Mouse (Mus musculus) heart, postnatal 0 days (tissue): ENCODE measurements around the gene Art4. TPM values are rescaled to one million over a fixed set of nuclear protein-coding genes. Genes with fewer than 3 reads are reported as not detected.

Experiments used
- ATAC-seq: fragments of 200-750 bp; cut with Nextera tagmentation; 2 replicates; pipeline ENCODE4 v1.8.0; 2017; ENCODE audit warnings: low read depth, moderate number of reproducible peaks, moderate library complexity; ENCODE audit not compliant: insufficient read depth
- DNase-seq: peaks from one replicate; pipeline ENCODE4 v3.0.0-alpha.2; 2016; ENCODE audit warnings: low spot score
- H3K27ac ChIP-seq: fragments of 300-500 bp; sonication (generic); 2 replicates; pipeline ENCODE4 v1.5.1; 2014; ENCODE audit warnings: low read depth, mild to moderate bottlenecking
- H3K27me3 ChIP-seq: fragments of 300-500 bp; sonication (generic); 2 replicates; pipeline ENCODE4 v1.6.1; 2014; ENCODE audit warnings: low read length, mixed read lengths; ENCODE audit not compliant: control insufficient read depth, insufficient read depth
- H3K36me3 ChIP-seq: fragments of 300-500 bp; sonication (generic); replicated peaks from 2 replicates; pipeline ENCODE4 v1.6.1; 2014; ENCODE audit warnings: low read length, mixed read lengths; ENCODE audit not compliant: control insufficient read depth, insufficient read depth
- H3K4me1 ChIP-seq: fragments of 300-500 bp; sonication (generic); 2 replicates; pipeline ENCODE4 v1.6.1; 2014; ENCODE audit warnings: antibody characterized with exemption; ENCODE audit not compliant: control insufficient read depth, insufficient read depth
- H3K4me2 ChIP-seq: fragments of 300-500 bp; sonication (generic); 2 replicates; pipeline ENCODE4 v1.6.1; 2014; ENCODE audit warnings: low read depth, mild to moderate bottlenecking, low read length, moderate library complexity
- H3K4me3 ChIP-seq: fragments of 300-500 bp; sonication (generic); 2 replicates; pipeline ENCODE4 v1.5.1; 2014; ENCODE audit warnings: low read depth, low read length
- H3K9ac ChIP-seq: fragments of 300-500 bp; sonication (generic); replicated peaks from 2 replicates; pipeline ENCODE4 v1.6.1; 2014; ENCODE audit warnings: low read depth, low read length, mixed read lengths
- H3K9me3 ChIP-seq: fragments of 300-500 bp; sonication (generic); replicated peaks from 2 replicates; pipeline ENCODE4 v1.6.1; 2016; ENCODE audit warnings: low read length; ENCODE audit not compliant: control insufficient read depth
- CTCF ChIP-seq: IDR thresholded peaks from 2 replicates; pipeline ENCODE4 v1.5.1; 2016; ENCODE audit warnings: antibody characterized with exemption, control low read depth, low read depth
- EP300 ChIP-seq: IDR thresholded peaks from 2 replicates; pipeline ENCODE4 v1.6.1; 2016; ENCODE audit warnings: antibody characterized with exemption, low read depth
- WGBS: fragments of 180-500 bp; shearing (Covaris S2); extraction: QIAGEN DNeasy Blood & Tissue Kit; methylation state at CpG from one replicate; pipeline ENCODE4 v1.1.7; 2014; 5-methylcytosine and 5-hydroxymethylcytosine counted together
- polyA plus RNA-seq: library from polyadenylated mRNA; unstranded; fragments of >200 nt; fragmentation: Nextera tagmentation; extraction: Ambion mirVana; gene quantifications from 2 replicates; pipeline ENCODE4 v1.2.1, GENCODE M21; 2015
- total RNA-seq: library from RNA; depleted of rRNA; stranded (reverse); fragments of >200 nt; gene quantifications from 2 replicates; pipeline ENCODE4 v1.2.3, GENCODE M21; 2014; ENCODE audit warnings: low replicate concordance

Art4 gene
- total and polyA plus RNA-seq, 2 experiments from 2014 or later = 8.7 to 19.3 TPM

DNA sequence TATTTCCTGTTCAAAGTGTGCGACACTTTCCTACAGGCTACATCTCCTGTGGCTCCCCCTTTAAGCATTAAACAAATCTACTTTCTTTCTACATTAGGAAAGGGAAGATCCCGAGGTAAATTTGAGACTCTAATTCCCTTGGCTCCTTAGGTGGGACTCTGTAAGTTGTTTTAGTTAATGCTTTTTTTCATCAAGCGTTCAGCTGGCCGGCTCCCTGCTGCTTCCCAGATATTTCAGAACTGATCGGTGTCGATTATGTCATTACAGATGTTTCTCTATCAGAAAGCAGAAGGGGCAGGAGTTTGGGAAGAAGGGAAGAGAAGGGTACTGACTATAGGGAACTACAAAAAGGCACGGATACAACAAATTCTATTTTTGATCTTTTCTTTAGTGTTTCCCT, 30.4 kb downstream of the Art4 start:
- TF ChIP-seq EP300 (no peak), CTCF (no peak)

DNA sequence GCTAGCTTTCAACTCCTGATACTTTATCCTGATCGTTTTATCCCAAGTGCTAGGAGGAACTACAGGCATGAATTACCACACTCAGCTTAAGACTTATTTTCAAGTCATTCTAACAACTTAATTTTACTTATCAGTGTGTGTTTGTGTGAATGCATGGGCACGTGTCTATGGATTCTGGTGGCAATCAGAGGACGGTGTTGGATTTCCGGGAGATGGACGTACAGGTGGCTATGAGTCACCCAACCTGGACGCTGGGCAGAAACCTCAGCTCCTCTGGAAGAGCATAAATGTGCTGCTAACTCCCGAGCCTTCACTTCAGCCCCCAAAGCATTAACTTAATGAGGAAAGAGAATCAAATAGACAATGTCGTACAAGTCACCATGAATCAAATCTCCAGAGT, 32.5 kb downstream of the Art4 start:
- ATAC-seq (no peak), DNase-seq (no peak)
- TF ChIP-seq EP300 (no peak), CTCF (no peak)
- 86% methylated on average over 8 of the region's 8 CpGs for WGBS
- Histone ChIP-seq H3K36me3 (peaks cover 54% of the 10 kb centered on the region), H3K4me1 (peaks cover 11% of the 10 kb centered on the region), H3K9me3 (no peaks in the 10 kb centered on the region), H3K4me2 (no peak overlapping the region), H3K9ac (no peak overlapping the region), H3K4me3 (no peak overlapping the region), H3K27me3 (no peaks in the 10 kb centered on the region), H3K27ac (no peak overlapping the region)

More for the DNA sequence above, 30.4 kb downstream of the Art4 start:
- Histone ChIP-seq H3K4me1 (peaks cover 11% of the 10 kb centered on the region), H3K27ac (no peak overlapping the region), H3K27me3 (no peaks in the 10 kb centered on the region), H3K9ac (peak overlapping the region; percentile 100), H3K4me2 (peak overlapping the region; percentile 90), H3K9me3 (no peaks in the 10 kb centered on the region), H3K36me3 (peaks cover 32% of the 10 kb centered on the region), H3K4me3 (peak overlapping the region; percentile 100)
- ATAC-seq = no peak
- WGBS = 8% methylated on average over 7 of the region's 7 CpGs
- DNase-seq = no peak

DNA sequence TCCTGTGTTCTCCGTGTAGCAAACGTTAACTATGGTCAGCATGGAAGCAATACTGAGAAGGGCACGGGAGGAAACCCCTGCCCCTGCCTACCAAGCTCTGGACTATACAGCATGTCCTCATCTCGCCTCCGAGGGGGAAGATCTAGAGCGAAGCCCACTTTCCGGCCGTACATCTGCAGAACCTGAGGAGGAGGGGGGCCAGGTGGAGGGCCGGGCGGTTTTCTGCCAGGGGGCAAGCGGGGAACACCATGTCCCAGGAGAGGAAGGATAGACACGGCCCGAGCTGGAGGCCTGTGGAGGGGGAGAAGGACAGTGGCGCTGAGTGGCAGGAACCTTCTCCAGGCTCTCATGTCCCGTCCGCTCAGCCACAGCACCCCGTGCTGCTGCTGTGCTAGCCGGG, 36.4 kb downstream of the Art4 start:
- TF ChIP-seq CTCF = no peak
- TF ChIP-seq EP300 = no peak
- Histone ChIP-seq H3K27ac (no peak overlapping the region), H3K4me2 (no peak overlapping the region), H3K4me1 (no peaks in the 10 kb centered on the region), H3K36me3 (peaks cover 91% of the 10 kb centered on the region), H3K9me3 (no peaks in the 10 kb centered on the region), H3K9ac (no peak overlapping the region), H3K27me3 (no peaks in the 10 kb centered on the region), H3K4me3 (no peak overlapping the region)
- no peak for DNase-seq
- 83% methylated on average over 18 of the region's 18 CpGs for WGBS
- ATAC-seq = 0 out of 2 replicates have a peak, but pooled peaks have one; percentile 30

- Histone ChIP-seq H3K9me3 (no peaks in the 10 kb centered on the region), H3K27ac (no peak overlapping the region), H3K36me3 (peaks cover 93% of the 10 kb centered on the region), H3K4me2 (no peak overlapping the region), H3K4me3 (no peak overlapping the region), H3K4me1 (no peaks in the 10 kb centered on the region), H3K27me3 (no peaks in the 10 kb centered on the region), H3K9ac (no peak overlapping the region)
- 72% methylated on average over 21 of the region's 21 CpGs for WGBS
- ATAC-seq (peak; percentile 43; the same call in 1 of the 2 replicates), DNase-seq (peak; percentile 19)
- TF ChIP-seq CTCF (no peak), EP300 (no peak)
Observed at GRCm38 (mm10) chr6:136820381-136820780, 37.2 kb downstream of the Art4 start.

DNA sequence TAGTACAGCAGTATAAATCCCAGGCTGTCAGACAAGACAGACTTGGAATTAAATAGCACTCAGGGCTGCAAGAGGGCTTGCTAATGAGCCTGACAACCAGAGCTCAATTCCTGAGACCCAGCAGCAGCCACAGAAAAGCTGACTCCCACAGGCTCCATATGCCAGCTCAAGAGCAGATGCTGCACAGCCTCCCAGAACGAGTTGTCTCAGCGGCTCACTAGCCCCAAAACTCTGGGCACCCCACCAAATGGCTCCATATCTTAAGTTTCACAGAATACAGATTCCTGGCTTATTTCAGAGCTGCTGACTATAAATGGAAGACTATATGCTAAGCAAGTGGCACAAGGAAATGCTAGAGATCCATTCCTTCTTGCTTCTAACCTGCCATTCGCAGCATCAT, 40.0 kb downstream of the Art4 start:
- no peak overlapping the region for H3K9ac ChIP-seq
- H3K36me3 ChIP-seq = peaks cover 95% of the 10 kb centered on the region
- H3K4me2 ChIP-seq = no peak overlapping the region
- no peaks in the 10 kb centered on the region for H3K9me3 ChIP-seq
- no peaks in the 10 kb centered on the region for H3K27me3 ChIP-seq
- 87% methylated on average over 3 of the region's 3 CpGs for WGBS
- TF ChIP-seq CTCF = no peak
- TF ChIP-seq EP300 = no peak
- H3K4me1 ChIP-seq = no peaks in the 10 kb centered on the region
- H3K4me3 ChIP-seq = no peak overlapping the region
- ATAC-seq (no peak), DNase-seq (no peak)
- no peak overlapping the region for H3K27ac ChIP-seq

DNA sequence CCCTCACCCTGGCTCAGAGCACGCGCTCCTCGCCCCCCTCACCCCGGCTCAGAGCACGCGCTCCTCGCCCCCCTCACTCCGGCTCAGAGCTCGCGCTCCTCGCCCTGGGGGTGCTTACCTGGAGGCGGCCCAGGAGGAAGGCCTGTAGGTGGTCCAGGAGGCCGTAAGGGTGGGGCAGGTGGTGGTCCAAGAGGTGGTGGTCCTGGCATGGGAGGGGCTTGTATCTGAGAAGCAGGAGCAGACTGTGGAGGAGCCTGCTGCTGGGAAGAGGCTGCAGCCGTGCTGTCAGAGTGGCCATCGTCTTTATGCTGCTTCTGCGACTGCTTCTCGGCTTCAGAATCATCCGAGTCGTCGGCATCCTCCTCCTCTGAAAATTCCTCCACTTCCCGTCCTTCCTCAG, 40.7 kb downstream of the Art4 start:
- Histone ChIP-seq H3K9ac (no peak overlapping the region), H3K27ac (no peak overlapping the region), H3K4me1 (no peaks in the 10 kb centered on the region), H3K4me3 (no peak overlapping the region), H3K36me3 (peaks cover 94% of the 10 kb centered on the region), H3K4me2 (no peak overlapping the region), H3K27me3 (no peaks in the 10 kb centered on the region), H3K9me3 (no peaks in the 10 kb centered on the region)
- WGBS = 85% methylated on average over 21 of the region's 21 CpGs
- DNase-seq = no peak
- no peak for ATAC-seq
- TF ChIP-seq CTCF = no peak
- TF ChIP-seq EP300 = no peak
